Mouse (Mus musculus): ENCODE measurements around the gene Lsm7.

- TF ChIP-seq POLR2A (IDR thresholded peaks at IDR 0.05; ENCODE audit: insufficient read length, low read depth) (no peak), USF1 (IDR thresholded peaks at IDR 0.05; ENCODE audit: low read depth) (no peak), MAX (IDR thresholded peaks at IDR 0.05; ENCODE audit: low read depth) (no peak), TCF3 (IDR thresholded peaks at IDR 0.05; ENCODE audit: insufficient read length, low read depth) (no peak), MYOD1 (IDR thresholded peaks at IDR 0.05; ENCODE audit: control insufficient read depth in 1 of 3, insufficient read length in 2 of 3, low read depth in 2 of 3) (no peak), POLR2AphosphoS2 (IDR thresholded peaks at IDR 0.05; ENCODE audit: insufficient read length, low read depth) (no peak), E2F4 (IDR thresholded peaks at IDR 0.05; ENCODE audit: insufficient read depth) (no peak), TCF12 (IDR thresholded peaks at IDR 0.05; ENCODE audit: insufficient read depth, poor library complexity, severe bottlenecking) (no peak), CEBPB (IDR thresholded peaks at IDR 0.05; ENCODE audit: insufficient read depth, poor library complexity, severe bottlenecking) (no peak), REST (IDR thresholded peaks at IDR 0.05; ENCODE audit: insufficient read depth, insufficient read length) (no peak)
Measured at GRCm38 (mm10) chr10:80904004-80904693, 49.1 kb upstream of the Lsm7 start.
